Mouse (Mus musculus): ENCODE measurements around the gene Bag2. TPM values are rescaled to one million over a fixed set of nuclear protein-coding genes. Genes with fewer than 3 reads are reported as not detected.

Gene Bag2
- 50.7 TPM for polyA plus RNA-seq (2014; fragmentation: Illumina TruSeq; extraction: RNeasy Lipid Tissue Mini Kit (QIAGEN cat#74804); ENCODE audit: low read depth, low replicate concordance)

GRCm38 (mm10) chr1:33757491-33758041, at the start of gene Bag2:
Gene Bag2, minus strand, starts transcription at chr1:33757795.

GRCm38 (mm10) chr1:33719733-33720225, 37.8 kb downstream of the Bag2 start, which contains the start of gene Rab23:
Gene Rab23, plus strand, starts transcription at chr1:33719887.

Other genes starting within 250 kb of the Bag2 start
- 2.3 TPM for gene Prim2, start 88.0 kb downstream of the Bag2 start, polyA plus RNA-seq (2014; fragmentation: Illumina TruSeq; extraction: RNeasy Lipid Tissue Mini Kit (QIAGEN cat#74804); ENCODE audit: low read depth, low replicate concordance)
- 6.6 TPM for gene Rab23, start 37.9 kb downstream of the Bag2 start, polyA plus RNA-seq (2014; fragmentation: Illumina TruSeq; extraction: RNeasy Lipid Tissue Mini Kit (QIAGEN cat#74804); ENCODE audit: low read depth, low replicate concordance)
- gene Zfp451, start 56.8 kb upstream of the Bag2 start, polyA plus RNA-seq (2014; fragmentation: Illumina TruSeq; extraction: RNeasy Lipid Tissue Mini Kit (QIAGEN cat#74804); ENCODE audit: low read depth, low replicate concordance) = 9.8 TPM
- gene Bend6, start 150.0 kb upstream of the Bag2 start, polyA plus RNA-seq (2014; fragmentation: Illumina TruSeq; extraction: RNeasy Lipid Tissue Mini Kit (QIAGEN cat#74804); ENCODE audit: low read depth, low replicate concordance) = 0.86 TPM
- gene Dst, start 150.4 kb upstream of the Bag2 start, polyA plus RNA-seq (2014; fragmentation: Illumina TruSeq; extraction: RNeasy Lipid Tissue Mini Kit (QIAGEN cat#74804); ENCODE audit: low read depth, low replicate concordance) = 170 TPM